Comparison of ENCODE assay signal across 8 mouse cellular contexts in the genomic region with DNA sequence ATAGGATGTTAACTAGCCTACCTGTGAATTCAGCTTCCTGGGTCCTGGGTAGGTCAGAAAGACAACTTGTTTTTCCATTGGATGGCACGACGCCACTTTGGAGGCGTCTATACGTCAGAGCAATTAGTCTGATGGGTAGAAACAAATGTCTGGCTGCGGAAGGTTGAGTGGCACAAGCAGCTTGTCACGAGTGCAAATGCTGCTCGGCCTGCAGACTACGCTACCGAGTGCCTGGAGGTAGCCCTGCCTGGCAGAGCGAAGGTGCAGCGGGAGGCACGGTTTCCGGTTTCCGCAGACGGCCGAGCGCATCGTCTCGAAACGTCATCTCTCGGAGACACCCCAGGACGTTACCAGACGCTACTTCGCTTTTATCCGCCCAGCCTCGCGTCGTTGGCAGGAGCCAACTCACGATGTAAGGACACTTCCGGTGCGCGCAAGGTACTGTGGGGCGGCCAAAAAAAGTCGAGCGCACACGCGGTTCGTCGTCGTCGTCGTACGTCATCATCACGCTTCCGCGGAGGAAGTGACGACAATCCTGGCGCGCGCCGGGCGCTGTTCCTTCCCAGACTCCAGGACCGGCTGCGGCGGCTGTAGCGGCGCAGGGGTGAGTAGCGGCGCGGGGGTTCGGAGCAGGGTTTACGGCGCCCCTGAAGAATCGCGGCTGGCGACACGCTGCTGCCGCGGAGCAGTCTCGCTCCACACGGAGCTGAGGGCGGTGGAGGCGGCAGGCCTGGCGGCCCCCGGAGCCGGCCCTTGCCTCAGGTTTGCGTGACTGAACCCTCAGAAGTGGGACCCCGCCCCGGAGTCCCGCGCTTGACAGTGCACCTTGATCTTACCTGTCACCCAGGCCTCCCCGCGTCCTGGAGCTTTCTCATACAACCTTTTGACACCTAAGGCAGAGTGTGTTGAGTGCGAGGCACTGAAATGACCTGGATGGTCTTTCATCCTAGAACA. TPM values are rescaled to one million over a fixed set of nuclear protein-coding genes. Genes with fewer than 3 reads are reported as not detected.
DNase-seq lines count a peak whose midpoint lies in the region; ATAC-seq lines count a peak whose summit lies in the region.

A gene (plus strand): TSS at position 517 of the 954 bp plus-strand sequence.

- peaks cover 35% of the 10 kb centered on the region for H3K36me3 ChIP-seq in hindbrain, embryonic 12.5 days

- under 1% methylated on average over 72 of the region's 84 CpGs for WGBS in hindbrain, embryonic 12.5 days

- DNase-seq in NIH3T3 (ENCODE audit: low read depth) = peak; percentile 98
- peak; percentile 98 for DNase-seq in cerebellum, postnatal 10 days
- peak; percentile 95 to 97 for DNase-seq in frontal cortex, postnatal 10 days (ENCODE audit: low spot score in 2 of 2)
- peak; percentile 93 to 98 for DNase-seq in layer of hippocampus, postnatal 14 days (ENCODE audit: low spot score in 2 of 2)
- peak; percentile 96 for DNase-seq in lung, postnatal 14 days
- peak; percentile 94 for DNase-seq in retina, adult 2 months (ENCODE audit: low read depth, low spot score)
- DNase-seq in thymus, postnatal 36 days = peak; percentile 92 to 96

- ATAC-seq in hindbrain, embryonic 12.5 days (ENCODE audit: low FRiP score) = peak; percentile 100

- H3K9me3 ChIP-seq in hindbrain, embryonic 12.5 days (replicated peaks) = no peaks in the 10 kb centered on the region

- H3K4me1 ChIP-seq in hindbrain, embryonic 12.5 days = peaks cover 6% of the 10 kb centered on the region

- peak within 1 kb of the TSS; percentile 62 for H3K4me2 ChIP-seq in hindbrain, embryonic 12.5 days (replicated peaks)

- no peaks in the 10 kb centered on the region for H3K27me3 ChIP-seq in hindbrain, embryonic 12.5 days

- peak within 1 kb of the TSS; percentile 90 for H3K9ac ChIP-seq in hindbrain, embryonic 12.5 days

- H3K27ac ChIP-seq in hindbrain, embryonic 12.5 days = peak within 1 kb of the TSS; percentile 83

- H3K4me3 ChIP-seq in hindbrain, embryonic 12.5 days = peak within 1 kb of the TSS; percentile 98

RNA-seq across cellular contexts. Expression of the gene that starts here (rescaled TPM):
- 85.3 and 86.8 TPM in 2 replicates for polyA plus RNA-seq in hindbrain, embryonic 12.5 days (2016; fragmentation: Nextera tagmentation; extraction: Ambion mirVana)
- total RNA-seq in layer of hippocampus, postnatal 14 days (2021) = 10 to 100 TPM; 45.4 to 50.7 TPM

Comparison
In these comparisons a context has a peak if more than half of its experiments do, and no peak if none do; other contexts are left out.
1. Peak in every context shown above with its lines: DNase-seq, ATAC-seq, H3K4me3 ChIP-seq and H3K27ac ChIP-seq.